Mouse (Mus musculus): ENCODE data around the gene Jun. TPM values are rescaled to one million over a fixed set of nuclear protein-coding genes. Genes with fewer than 3 reads are reported as not detected.

Jun gene
- polyA plus RNA-seq, 1 experiment from 2014 or later: 88.7 TPM

DNA sequence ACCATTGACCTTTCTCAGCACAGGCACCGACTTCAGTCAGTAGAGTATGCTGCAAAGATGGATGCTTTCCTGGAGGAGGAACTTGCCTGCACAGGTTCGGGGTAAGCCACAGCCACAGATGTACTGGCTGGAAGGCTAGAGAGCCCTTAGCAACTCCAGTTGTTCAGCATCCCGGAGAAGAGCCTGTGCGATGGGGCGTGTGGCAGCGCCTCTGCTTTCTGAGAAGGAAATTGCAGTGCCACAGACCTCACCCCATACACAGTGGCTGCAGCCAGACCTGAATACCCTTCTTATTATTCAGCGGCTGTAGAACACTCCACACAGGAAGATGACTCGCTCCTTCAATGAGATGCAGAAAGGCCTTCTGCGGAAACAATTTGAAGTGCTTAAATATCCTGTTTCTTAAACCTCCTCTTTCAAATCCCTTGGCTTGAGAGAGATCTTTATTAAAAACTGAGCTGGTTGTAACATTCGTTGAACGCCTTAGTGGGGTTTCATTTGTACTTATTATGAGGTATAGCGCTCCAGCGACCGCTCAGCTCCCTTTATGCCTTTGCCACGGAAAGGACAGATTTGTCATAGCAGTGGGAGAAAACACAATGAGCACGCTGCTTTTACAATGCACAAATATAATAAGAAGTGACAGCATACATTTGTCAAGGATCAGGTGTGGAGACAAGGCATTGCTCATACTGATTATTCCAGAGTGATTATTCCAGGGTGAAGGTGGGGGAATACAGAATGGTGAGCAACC, 26.0 kb downstream of the Jun start:
- 84% methylated on average over 16 of the region's 16 CpGs for WGBS
- H3K9ac ChIP-seq (replicated peaks): no peak overlapping the region
- no peak for ATAC-seq (ENCODE audit: insufficient number of reproducible peaks, insufficient read depth, low FRiP score, low TSS enrichment, low read depth)
- H3K4me3 ChIP-seq (replicated peaks): no peak overlapping the region
- no peaks in the 10 kb centered on the region for H3K9me3 ChIP-seq
- no peaks in the 10 kb centered on the region for H3K4me1 ChIP-seq (replicated peaks)
- no peaks in the 10 kb centered on the region for H3K27me3 ChIP-seq
- no peak overlapping the region for H3K4me2 ChIP-seq
- H3K36me3 ChIP-seq: no peaks in the 10 kb centered on the region
- no peak overlapping the region for H3K27ac ChIP-seq

DNA sequence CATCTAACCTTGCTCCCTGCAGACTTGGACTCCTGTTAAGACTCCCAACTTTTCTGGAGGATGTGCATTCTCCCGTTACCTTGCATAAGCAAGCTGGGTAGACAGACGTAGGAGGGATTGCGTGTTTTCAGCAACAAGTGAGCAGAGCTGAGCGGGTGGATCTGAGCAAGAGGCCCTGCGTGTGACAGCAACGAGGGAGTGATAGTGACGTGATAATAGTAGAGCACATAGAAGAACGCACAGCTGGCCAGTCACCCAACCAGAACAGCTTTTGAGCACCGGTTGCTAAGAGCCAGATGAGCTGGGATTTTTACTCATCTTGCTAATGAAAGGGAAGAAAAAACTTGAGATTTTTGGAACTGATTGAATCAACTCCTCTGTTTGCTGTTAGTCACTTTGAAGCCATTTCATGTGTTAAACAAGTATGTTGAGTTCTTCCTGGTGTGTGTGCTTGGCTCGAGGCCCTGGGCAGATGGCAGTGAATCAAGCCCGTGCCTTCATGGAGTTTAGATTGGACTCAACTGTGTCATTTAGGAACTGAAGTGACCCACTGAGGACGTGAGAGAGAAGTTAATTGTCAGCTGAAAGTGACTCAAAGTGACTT, 28.6 kb downstream of the Jun start:
- WGBS: 89% methylated on average over 12 of the region's 12 CpGs
- Histone ChIP-seq H3K27ac (no peak overlapping the region), H3K4me3 (replicated peaks) (no peak overlapping the region), H3K27me3 (no peaks in the 10 kb centered on the region), H3K36me3 (no peaks in the 10 kb centered on the region), H3K4me2 (no peak overlapping the region), H3K9ac (replicated peaks) (no peak overlapping the region), H3K9me3 (no peaks in the 10 kb centered on the region), H3K4me1 (replicated peaks) (peaks cover 4% of the 10 kb centered on the region; the same call in 1 of the 2 replicates)
- ATAC-seq (ENCODE audit: insufficient number of reproducible peaks, insufficient read depth, low FRiP score, low TSS enrichment, low read depth): no peak

DNA sequence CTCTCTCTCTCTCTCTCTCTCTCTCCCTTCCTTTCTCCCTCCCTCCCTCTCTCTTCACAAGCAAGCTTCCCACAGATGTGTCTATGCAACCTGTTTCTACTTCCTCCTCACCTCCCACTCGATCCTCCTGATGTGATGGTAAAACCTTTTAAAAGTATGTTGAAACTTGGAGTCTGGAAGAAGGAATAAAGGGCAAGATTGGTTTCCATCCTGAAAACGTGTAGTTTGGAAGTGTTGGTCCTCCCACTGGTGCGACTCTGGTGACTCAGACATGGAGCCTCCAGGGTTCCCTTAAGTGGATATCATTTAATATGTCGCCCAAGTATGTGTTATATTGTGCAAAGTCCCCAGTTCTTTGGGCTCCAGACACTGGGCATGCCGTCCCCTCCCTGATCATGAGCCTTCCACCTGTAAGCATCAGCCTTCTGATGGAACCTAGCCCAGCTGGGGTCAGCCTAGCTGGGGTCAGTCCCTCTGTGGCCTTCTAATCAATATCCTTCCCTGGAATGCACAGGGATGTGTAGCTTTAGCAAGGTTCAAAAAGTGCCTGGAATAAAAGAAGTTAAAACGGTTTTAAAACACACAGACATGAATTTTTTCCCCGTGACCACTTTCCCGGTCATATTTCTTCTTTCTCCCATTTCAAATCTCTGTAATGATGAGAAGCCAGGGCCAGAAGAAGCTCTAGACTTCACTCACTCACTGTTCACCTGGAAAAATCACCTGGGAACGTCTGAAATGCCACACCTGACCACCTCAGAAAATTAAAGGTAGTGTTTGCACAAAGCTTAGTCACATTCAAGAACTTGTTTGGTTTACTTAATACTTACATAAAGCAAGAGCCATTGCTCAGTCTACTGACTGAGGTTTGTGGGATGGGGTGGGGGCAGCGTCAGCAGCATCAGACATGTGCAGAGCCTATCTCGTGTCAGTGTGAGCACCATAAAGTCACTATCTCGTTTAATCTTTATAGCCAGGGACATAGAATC, 30.1 kb downstream of the Jun start:
- WGBS: 80% methylated on average over 12 of the region's 12 CpGs
- peaks cover 7% of the 10 kb centered on the region; the same call in 1 of the 2 replicates for H3K4me1 ChIP-seq (replicated peaks)
- H3K9me3 ChIP-seq: no peaks in the 10 kb centered on the region
- no peak overlapping the region for H3K9ac ChIP-seq (replicated peaks)
- no peak overlapping the region for H3K4me3 ChIP-seq (replicated peaks)
- no peak overlapping the region for H3K4me2 ChIP-seq
- no peaks in the 10 kb centered on the region for H3K27me3 ChIP-seq
- H3K36me3 ChIP-seq: no peaks in the 10 kb centered on the region
- H3K27ac ChIP-seq: no peak overlapping the region
- ATAC-seq (ENCODE audit: insufficient number of reproducible peaks, insufficient read depth, low FRiP score, low TSS enrichment, low read depth): no peak

DNA sequence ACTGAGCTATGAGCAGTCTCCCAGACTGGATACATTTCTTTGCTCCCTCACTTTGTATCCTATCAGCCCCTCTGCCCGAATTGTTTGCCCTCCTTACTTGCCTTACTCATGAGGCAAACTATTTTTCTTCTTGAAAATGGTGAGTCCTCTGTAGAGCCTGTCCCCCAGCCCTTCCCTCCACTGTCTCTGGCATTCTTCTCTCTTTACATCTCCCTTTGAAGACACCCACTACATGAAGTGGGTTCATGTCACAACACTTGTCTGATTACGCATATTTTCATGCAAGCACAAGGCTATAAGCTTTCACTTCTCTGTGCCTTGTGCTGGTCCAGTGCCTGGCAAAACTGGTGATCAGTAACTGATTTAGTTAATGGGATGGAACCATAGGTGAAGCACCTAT, 31.8 kb downstream of the Jun start:
- H3K27me3 ChIP-seq: no peaks in the 10 kb centered on the region
- H3K9ac ChIP-seq (replicated peaks): no peak overlapping the region
- H3K4me2 ChIP-seq: no peak overlapping the region
- no peaks in the 10 kb centered on the region for H3K9me3 ChIP-seq
- no peak overlapping the region for H3K4me3 ChIP-seq (replicated peaks)
- no peak for ATAC-seq (ENCODE audit: insufficient number of reproducible peaks, insufficient read depth, low FRiP score, low TSS enrichment, low read depth)
- no peaks in the 10 kb centered on the region for H3K36me3 ChIP-seq
- peaks cover 7% of the 10 kb centered on the region; the same call in 1 of the 2 replicates for H3K4me1 ChIP-seq (replicated peaks)
- 90% methylated on average over 2 of the region's 2 CpGs for WGBS
- no peak overlapping the region for H3K27ac ChIP-seq

DNA sequence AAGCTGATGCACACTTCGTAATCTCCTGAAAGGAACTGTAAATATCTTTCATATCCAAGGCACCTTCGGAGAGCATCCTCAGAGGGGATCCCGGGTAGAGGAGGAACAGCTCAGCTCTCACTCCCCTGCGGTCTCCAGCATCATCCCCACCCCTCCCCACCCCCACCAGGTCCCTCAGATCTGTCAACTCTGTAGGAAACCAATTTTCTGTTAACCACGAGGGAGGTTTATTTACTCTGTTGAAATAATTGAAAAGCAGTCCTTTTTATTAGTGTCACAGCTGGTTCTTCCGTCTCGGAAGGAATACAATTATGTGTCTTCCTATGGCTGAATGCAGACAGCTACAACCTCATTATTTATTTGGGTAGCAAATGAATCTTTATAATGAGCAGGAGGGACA, 33.8 kb downstream of the Jun start:
- Histone ChIP-seq H3K9me3 (no peaks in the 10 kb centered on the region), H3K4me1 (replicated peaks) (peaks cover 7% of the 10 kb centered on the region; the same call in 1 of the 2 replicates), H3K4me3 (replicated peaks) (no peak overlapping the region), H3K27ac (no peak overlapping the region), H3K27me3 (no peaks in the 10 kb centered on the region), H3K9ac (replicated peaks) (no peak overlapping the region), H3K36me3 (no peaks in the 10 kb centered on the region), H3K4me2 (no peak overlapping the region)
- no peak for ATAC-seq (ENCODE audit: insufficient number of reproducible peaks, insufficient read depth, low FRiP score, low TSS enrichment, low read depth)
- 34% methylated on average over 7 of the region's 7 CpGs for WGBS

DNA sequence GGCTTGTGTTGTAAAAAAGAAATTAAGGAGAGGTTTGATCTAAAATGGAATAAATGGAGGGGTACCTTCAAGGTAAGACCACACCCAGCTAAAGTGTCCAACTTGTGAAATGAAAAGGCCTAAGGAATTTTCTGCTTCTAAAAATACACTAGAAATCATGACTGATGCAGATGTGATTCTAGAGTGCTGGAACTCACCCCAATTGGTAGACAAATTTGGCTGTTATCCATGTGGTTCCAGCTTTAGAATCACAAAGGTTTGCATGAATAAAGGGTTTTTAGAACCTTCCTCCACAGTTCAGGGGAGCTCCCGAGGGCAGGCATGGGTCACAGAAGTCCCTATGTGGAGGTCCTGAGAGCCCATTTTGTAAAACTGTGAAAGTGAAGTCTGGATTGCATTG, 39.3 kb downstream of the Jun start:
- H3K27me3 ChIP-seq: no peaks in the 10 kb centered on the region
- H3K4me3 ChIP-seq (replicated peaks): no peak overlapping the region
- no peaks in the 10 kb centered on the region for H3K36me3 ChIP-seq
- WGBS: 76% methylated on average over 1 of the region's 1 CpGs
- H3K4me1 ChIP-seq (replicated peaks): no peaks in the 10 kb centered on the region
- H3K4me2 ChIP-seq: no peak overlapping the region
- H3K9ac ChIP-seq (replicated peaks): no peak overlapping the region
- no peaks in the 10 kb centered on the region for H3K9me3 ChIP-seq
- H3K27ac ChIP-seq: no peak overlapping the region
- ATAC-seq (ENCODE audit: insufficient number of reproducible peaks, insufficient read depth, low FRiP score, low TSS enrichment, low read depth): no peak

DNA sequence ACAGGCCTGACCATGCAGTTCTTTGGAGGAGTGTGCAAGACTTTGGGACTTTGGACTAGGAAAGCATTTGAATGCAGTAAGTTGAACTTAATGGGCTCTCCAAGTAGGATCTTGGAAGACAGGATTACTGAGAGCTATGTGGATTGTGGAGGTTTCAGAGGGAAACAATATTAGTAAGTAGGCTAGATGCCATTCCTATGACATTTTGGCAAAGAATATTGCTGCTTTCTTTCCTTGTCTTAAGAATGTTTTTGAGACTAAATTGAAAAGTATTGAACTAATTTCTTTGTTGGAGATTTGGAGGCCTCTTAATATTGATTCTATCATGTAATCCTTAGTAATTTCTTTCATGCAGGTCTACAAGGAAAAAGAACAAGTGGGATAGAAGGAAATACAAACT, 39.8 kb downstream of the Jun start:
- no peak overlapping the region for H3K4me3 ChIP-seq (replicated peaks)
- no peak overlapping the region for H3K4me2 ChIP-seq
- H3K27ac ChIP-seq: no peak overlapping the region
- no peak overlapping the region for H3K9ac ChIP-seq (replicated peaks)
- no peaks in the 10 kb centered on the region for H3K36me3 ChIP-seq
- H3K9me3 ChIP-seq: no peaks in the 10 kb centered on the region
- ATAC-seq (ENCODE audit: insufficient number of reproducible peaks, insufficient read depth, low FRiP score, low TSS enrichment, low read depth): no peak
- no peaks in the 10 kb centered on the region for H3K4me1 ChIP-seq (replicated peaks)
- H3K27me3 ChIP-seq: no peaks in the 10 kb centered on the region

DNA sequence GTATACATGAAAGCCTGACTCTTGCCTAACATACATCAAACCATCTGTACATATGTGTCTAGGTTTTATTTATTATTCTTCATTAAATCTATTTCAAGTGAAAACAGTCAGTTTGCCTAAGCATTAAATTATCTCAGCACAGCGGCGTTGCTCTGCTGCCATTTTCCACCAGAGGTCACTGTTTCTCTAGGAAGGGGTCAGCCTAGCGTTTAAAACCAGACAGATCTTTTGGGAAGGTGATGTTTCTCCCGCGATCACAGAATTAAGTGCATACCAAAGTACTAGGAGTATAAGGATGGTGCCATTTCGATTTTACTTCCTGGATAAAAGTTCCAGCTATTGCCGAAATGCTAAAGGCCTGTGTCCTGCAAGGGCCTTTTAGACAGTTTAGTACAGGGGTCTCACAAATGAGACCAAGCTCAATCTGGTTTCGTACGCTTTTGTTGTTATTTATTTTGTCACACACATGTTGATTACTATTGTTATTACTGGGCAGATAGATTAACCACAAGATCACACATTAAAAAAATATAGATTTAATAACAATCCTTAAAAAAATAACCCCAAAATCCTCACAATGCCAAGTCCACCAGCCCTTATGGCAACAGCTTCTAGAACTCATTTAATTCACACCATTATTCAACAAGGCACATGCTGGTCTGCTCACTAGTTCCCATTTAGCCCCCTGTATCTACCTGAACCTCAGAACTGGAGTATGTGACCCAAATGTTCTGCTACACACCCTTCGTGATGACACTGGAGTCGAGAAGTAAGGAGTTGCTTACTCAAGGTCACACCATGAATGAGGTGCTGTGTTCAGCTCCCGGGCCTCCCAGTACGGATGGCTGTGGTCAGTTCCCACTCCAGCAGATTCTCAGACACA, 43.6 kb downstream of the Jun start:
- Histone ChIP-seq H3K36me3 (no peaks in the 10 kb centered on the region), H3K27ac (no peak overlapping the region), H3K4me3 (replicated peaks) (no peak overlapping the region), H3K4me1 (replicated peaks) (no peaks in the 10 kb centered on the region), H3K4me2 (no peak overlapping the region), H3K9ac (replicated peaks) (no peak overlapping the region), H3K27me3 (no peaks in the 10 kb centered on the region), H3K9me3 (no peaks in the 10 kb centered on the region)
- 42% methylated on average over 13 of the region's 13 CpGs for whole genome bisulfite sequencing
- ATAC-seq (ENCODE audit: insufficient number of reproducible peaks, insufficient read depth, low FRiP score, low TSS enrichment, low read depth): peak; percentile 63; the same call in 1 of the 2 replicates

DNA sequence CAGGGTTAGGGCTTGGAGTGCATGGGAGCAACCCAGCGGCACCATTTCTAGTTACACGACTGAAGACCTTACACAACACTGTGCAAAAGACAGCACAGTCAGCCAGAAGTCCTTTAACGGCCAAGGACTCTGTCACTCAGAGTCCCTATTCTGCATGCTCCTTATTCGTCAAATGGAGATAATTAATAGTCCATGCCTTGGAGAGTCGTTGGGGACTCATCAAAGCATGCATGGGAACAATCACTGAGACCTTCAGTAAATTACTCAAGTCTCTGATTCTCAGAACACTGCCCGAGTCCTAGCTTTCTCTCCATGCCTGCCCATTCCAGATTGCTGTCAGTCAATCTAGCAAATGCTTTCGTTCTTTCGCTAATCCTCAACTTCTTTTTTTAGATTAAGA, 44.3 kb downstream of the Jun start:
- Histone ChIP-seq H3K9ac (replicated peaks) (no peak overlapping the region), H3K27ac (no peak overlapping the region), H3K4me3 (replicated peaks) (no peak overlapping the region), H3K36me3 (no peaks in the 10 kb centered on the region), H3K4me2 (no peak overlapping the region), H3K4me1 (replicated peaks) (no peaks in the 10 kb centered on the region), H3K9me3 (no peaks in the 10 kb centered on the region), H3K27me3 (no peaks in the 10 kb centered on the region)
- 49% methylated on average over 8 of the region's 8 CpGs for WGBS
- ATAC-seq (ENCODE audit: insufficient number of reproducible peaks, insufficient read depth, low FRiP score, low TSS enrichment, low read depth): no peak

DNA sequence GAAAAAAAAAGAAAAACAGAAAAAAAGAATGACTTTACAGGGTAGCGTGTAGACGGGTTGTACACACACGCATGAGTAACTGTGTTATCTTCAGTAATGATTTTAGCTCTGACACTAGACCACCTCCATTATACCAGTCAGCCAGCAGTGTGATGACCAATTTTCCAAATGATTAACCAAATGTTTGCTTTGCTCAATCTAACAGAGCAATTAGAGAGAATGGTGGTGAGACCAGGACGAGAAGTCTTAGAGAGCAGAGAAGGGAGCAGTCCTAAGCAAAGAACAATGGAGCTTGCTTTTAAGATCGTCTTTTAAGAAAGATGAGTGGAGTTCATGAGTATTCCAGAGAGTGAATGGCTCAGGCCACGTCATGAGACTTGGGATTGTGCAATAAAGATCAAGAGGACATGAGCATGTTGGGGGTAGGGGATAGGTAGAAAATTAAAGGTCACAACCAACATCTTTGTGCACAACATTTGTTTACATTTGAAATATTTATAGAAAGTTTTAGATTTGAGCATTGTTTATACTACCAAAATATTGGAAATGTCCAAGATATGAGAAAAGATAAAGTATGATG, 46.7 kb downstream of the Jun start:
- H3K27me3 ChIP-seq: no peaks in the 10 kb centered on the region
- H3K36me3 ChIP-seq: no peaks in the 10 kb centered on the region
- WGBS: 88% methylated on average over 6 of the region's 6 CpGs
- H3K9me3 ChIP-seq: no peaks in the 10 kb centered on the region
- H3K4me2 ChIP-seq: no peak overlapping the region
- H3K9ac ChIP-seq (replicated peaks): no peak overlapping the region
- no peak overlapping the region for H3K27ac ChIP-seq
- no peak for ATAC-seq (ENCODE audit: insufficient number of reproducible peaks, insufficient read depth, low FRiP score, low TSS enrichment, low read depth)
- H3K4me3 ChIP-seq (replicated peaks): no peak overlapping the region
- no peaks in the 10 kb centered on the region for H3K4me1 ChIP-seq (replicated peaks)

Data from limb, embryonic 12.5 days (tissue).